ENCODE assay signal across 22 mouse cellular contexts in genomic region chr14:11941989-11942514, GRCm38 (mm10).
DNase-seq lines count a peak whose midpoint lies in the region; ATAC-seq and TF ChIP-seq lines count a peak whose summit lies in the region.
"Had no signal": no experiment of that assay in that cellular context is flagged by ENCODE, and none has a peak within 500 bp of the region (broad histone marks: within the 10 kb centered on the region; RNA-seq: fewer than 3 reads in every experiment).

No protein-coding gene starts in this region.

- H3K9ac ChIP-seq in heart, embryonic 11.5 days (ENCODE audit: low read depth, low read length) = no peak overlapping the region
- H3K9ac ChIP-seq in kidney, postnatal 0 days (ENCODE audit: low read depth, low read length) = no peak overlapping the region
- H3K9ac ChIP-seq: forebrain, embryonic 15.5 days; heart, embryonic 12.5 days; hindbrain, embryonic 15.5 days had no signal

- no peak for TF ChIP-seq CTCF in kidney, postnatal 0 days (IDR thresholded peaks at IDR 0.05; ENCODE audit: low read depth)

- no peak overlapping the region for H3K27ac ChIP-seq in heart, embryonic 11.5 days (ENCODE audit: low read depth, low read length)
- 0 out of 2 replicates have a peak overlapping the region, but pooled peaks have one; percentile 19 for H3K27ac ChIP-seq in kidney, postnatal 0 days
- H3K27ac ChIP-seq: embryonic facial prominence, embryonic 10.5 days; forebrain, embryonic 10.5 days; forebrain, embryonic 15.5 days; hindbrain, embryonic 10.5 days; hindbrain, embryonic 15.5 days had no signal

- ATAC-seq in cerebellum, adult (ENCODE audit: insufficient number of reproducible peaks, low FRiP score, low TSS enrichment) = peak; percentile 55
- no peak for ATAC-seq in heart, embryonic 11.5 days (replicated peaks; ENCODE audit: insufficient number of reproducible peaks, low FRiP score, low TSS enrichment)
- no peak for ATAC-seq in kidney, postnatal 0 days (replicated peaks; ENCODE audit: low FRiP score, low read depth)
- ATAC-seq: CD4-positive, CD25-positive, alpha-beta regulatory T cell, adult 4 months; forebrain, embryonic 15.5 days; intestine, embryonic 16.5 days had no signal

- 74% methylated on average over 5 of the region's 5 CpGs for WGBS in heart, embryonic 11.5 days (ENCODE audit: insufficient replicate concordance)
- WGBS in kidney, postnatal 0 days = 31% methylated on average over 5 of the region's 5 CpGs

- DNase-seq in cerebellum, postnatal 25 days = no peak
- DNase-seq in heart, adult 8-10 months (ENCODE audit: low spot score) = peak; percentile 4
- no peak for DNase-seq in kidney, postnatal 0 days (ENCODE audit: low spot score)
- DNase-seq in kidney, postnatal 14 days = no peak
- peak; percentile 4 for DNase-seq in gonadal fat pad, adult 2 months (ENCODE audit: low read depth)
- no peak for DNase-seq in adrenal gland, postnatal 25 days
- DNase-seq: adrenal gland, postnatal 10 days; B cell, adult 2 months; cerebellum, adult 11 months; cerebellum, adult 9-10 months; gastrocnemius, postnatal 14 days had no signal

- no peaks in the 10 kb centered on the region for H3K9me3 ChIP-seq in heart, embryonic 11.5 days (replicated peaks; ENCODE audit: control insufficient read depth, low read length)
- H3K9me3 ChIP-seq in kidney, postnatal 0 days (replicated peaks; ENCODE audit: low read length) = no peaks in the 10 kb centered on the region
- H3K9me3 ChIP-seq: embryonic facial prominence, embryonic 10.5 days; forebrain, embryonic 10.5 days; forebrain, embryonic 15.5 days; G1E; heart, embryonic 12.5 days; hindbrain, embryonic 10.5 days; hindbrain, embryonic 15.5 days had no signal

- no peaks in the 10 kb centered on the region for H3K27me3 ChIP-seq in heart, embryonic 11.5 days (ENCODE audit: control insufficient read depth, insufficient read depth, low read length)
- no peaks in the 10 kb centered on the region for H3K27me3 ChIP-seq in kidney, postnatal 0 days (ENCODE audit: insufficient read depth, low read length)
- H3K27me3 ChIP-seq: forebrain, embryonic 15.5 days; heart, embryonic 12.5 days; hindbrain, embryonic 15.5 days had no signal

- H3K4me3 ChIP-seq in heart, embryonic 11.5 days (ENCODE audit: low read depth, low read length) = no peak overlapping the region
- H3K4me3 ChIP-seq in kidney, postnatal 0 days (replicated peaks; ENCODE audit: low read depth, low read length) = no peak overlapping the region
- H3K4me3 ChIP-seq: embryonic facial prominence, embryonic 10.5 days; forebrain, embryonic 10.5 days; forebrain, embryonic 15.5 days; heart, embryonic 12.5 days; hindbrain, embryonic 10.5 days; hindbrain, embryonic 15.5 days had no signal

- H3K4me1 ChIP-seq in heart, embryonic 11.5 days (ENCODE audit: control insufficient read depth, insufficient read depth, low read length) = no peaks in the 10 kb centered on the region
- peaks cover 9% of the 10 kb centered on the region; the same call in 1 of the 2 replicates for H3K4me1 ChIP-seq in kidney, postnatal 0 days (replicated peaks; ENCODE audit: insufficient read depth, low read length)
- H3K4me1 ChIP-seq: heart, embryonic 12.5 days; hindbrain, embryonic 15.5 days had no signal

- H3K4me2 ChIP-seq in heart, embryonic 11.5 days = no peak overlapping the region
- H3K4me2 ChIP-seq in kidney, postnatal 0 days (ENCODE audit: low read length) = no peak overlapping the region
- H3K4me2 ChIP-seq: forebrain, embryonic 15.5 days; heart, embryonic 12.5 days; hindbrain, embryonic 15.5 days had no signal

- no peaks in the 10 kb centered on the region for H3K36me3 ChIP-seq in heart, embryonic 11.5 days (ENCODE audit: control insufficient read depth, insufficient read depth, low read length)
- H3K36me3 ChIP-seq in kidney, postnatal 0 days (ENCODE audit: insufficient read depth, low read length) = no peaks in the 10 kb centered on the region
- H3K36me3 ChIP-seq: embryonic facial prominence, embryonic 10.5 days; forebrain, embryonic 10.5 days; forebrain, embryonic 15.5 days; G1E; heart, embryonic 12.5 days; hindbrain, embryonic 10.5 days; hindbrain, embryonic 15.5 days had no signal

Comparison
In these comparisons a context has a peak if more than half of its experiments do, and no peak if none do; other contexts are left out.
1. DNase-seq: peak in heart, adult 8-10 months (single experiment) and gonadal fat pad, adult 2 months (single experiment); none in cerebellum, postnatal 25 days (0 of 2), kidney, postnatal 0 days (single experiment), kidney, postnatal 14 days (single experiment) and adrenal gland, postnatal 25 days (single experiment).